Mouse (Mus musculus): ENCODE results near the gene Ctbp2. TPM values are rescaled to one million over a fixed set of nuclear protein-coding genes. Genes with fewer than 3 reads are reported as not detected.
"Not testable (repeated sequence)": the region's sequence is repeated elsewhere in the genome, so short reads cannot be mapped to it uniquely, and the experiment has no call there.

Ctbp2 gene
- total RNA-seq, 2 experiments from 2014 or later: 23.8 to 28.6 TPM

GRCm38 (mm10) chr7:133121661-133122378 is 2.3 kb downstream of the Ctbp2 start:
- peak; percentile 62 to 78 for DNase-seq
- intact Hi-C loops (cut with DNase I): loop anchor here (2.0 to 10.0 kb wide), 7 partner anchors 35 to 515 kb away; partner anchors contain the start of genes Abraxas2, Edrf1, Eef1akmt2 and Zranb1

GRCm38 (mm10) chr7:133121080-133121607 is 3.0 kb downstream of the Ctbp2 start:
- no peak for DNase-seq

GRCm38 (mm10) chr7:133120221-133120751 is 3.9 kb downstream of the Ctbp2 start:
- intact Hi-C loops (cut with DNase I): loop anchor here (5.0 to 10.0 kb wide), 6 partner anchors 33 to 517 kb away; partner anchors contain the start of genes Abraxas2, Edrf1, Eef1akmt2 and Zranb1
- DNase-seq: no peak

More at GRCm38 (mm10) chr7:133121080-133121607, 3.0 kb downstream of the Ctbp2 start:
- intact Hi-C loops (cut with DNase I): loop anchor here (5.0 to 10.0 kb wide), 6 partner anchors 34 to 516 kb away; partner anchors contain the start of genes Abraxas2, Edrf1, Eef1akmt2 and Zranb1

- DNase-seq: no peak
- intact Hi-C loops (cut with DNase I): no loop called here
Measured at GRCm38 (mm10) chr7:133117815-133118214, 6.3 kb downstream of the Ctbp2 start.

GRCm38 (mm10) chr7:133116542-133116941 is 7.6 kb downstream of the Ctbp2 start:
- intact Hi-C loops (cut with DNase I): no loop called here
- DNase-seq: no peak

- no peak for DNase-seq
Measured at GRCm38 (mm10) chr7:133115886-133116285, 8.3 kb downstream of the Ctbp2 start.

GRCm38 (mm10) chr7:133114847-133115470 is 9.2 kb downstream of the Ctbp2 start:
- intact Hi-C loops (cut with DNase I): no loop called here
- DNase-seq: peak in 1 of 2 experiments; percentile 35

More at GRCm38 (mm10) chr7:133115886-133116285, 8.3 kb downstream of the Ctbp2 start:
- intact Hi-C loops (cut with DNase I): no loop called here

GRCm38 (mm10) chr7:133113185-133113895 is 10.8 kb downstream of the Ctbp2 start:
- DNase-seq: no peak
- intact Hi-C loops (cut with DNase I): no loop called here

- intact Hi-C loops (cut with DNase I): no loop called here
Measured at GRCm38 (mm10) chr7:133112351-133112831, 11.8 kb downstream of the Ctbp2 start.

GRCm38 (mm10) chr7:133109442-133109841 is 14.7 kb downstream of the Ctbp2 start:
- intact Hi-C loops (cut with DNase I): no loop called here
- DNase-seq: no peak

More at GRCm38 (mm10) chr7:133112351-133112831, 11.8 kb downstream of the Ctbp2 start:
- DNase-seq: no peak

- intact Hi-C loops (cut with DNase I): no loop called here
- DNase-seq: no peak
Measured at GRCm38 (mm10) chr7:133108695-133109094, 15.5 kb downstream of the Ctbp2 start.

GRCm38 (mm10) chr7:133102578-133102977 is 21.6 kb downstream of the Ctbp2 start:
- no peak for DNase-seq
- intact Hi-C loops (cut with DNase I): no loop called here

- DNase-seq: no peak
- intact Hi-C loops (cut with DNase I): no loop called here
Measured at GRCm38 (mm10) chr7:133101070-133101469, 23.1 kb downstream of the Ctbp2 start.

- intact Hi-C loops (cut with DNase I): no loop called here
- DNase-seq: no peak
Measured at GRCm38 (mm10) chr7:133100178-133100577, 24.0 kb downstream of the Ctbp2 start.

- DNase-seq: peak in 1 of 2 experiments; percentile 44
- intact Hi-C loops (cut with DNase I): no loop called here
Measured at GRCm38 (mm10) chr7:133099266-133099665, 24.9 kb downstream of the Ctbp2 start.

- DNase-seq: peak in 1 of 2 experiments; percentile 51
- intact Hi-C loops (cut with DNase I): no loop called here
Measured at GRCm38 (mm10) chr7:133098118-133098793, 25.9 kb downstream of the Ctbp2 start.

- intact Hi-C loops (cut with DNase I); DNase-seq: not testable (repeated sequence)
Measured at GRCm38 (mm10) chr7:133095610-133096009, 28.5 kb downstream of the Ctbp2 start.

- DNase-seq: no peak
Measured at GRCm38 (mm10) chr7:133094711-133095495, 29.3 kb downstream of the Ctbp2 start.

GRCm38 (mm10) chr7:133094161-133094560 is 30.0 kb downstream of the Ctbp2 start:
- intact Hi-C loops (cut with DNase I): no loop called here
- no peak for DNase-seq

More at GRCm38 (mm10) chr7:133094711-133095495, 29.3 kb downstream of the Ctbp2 start:
- intact Hi-C loops (cut with DNase I): no loop called here
